Mouse (Mus musculus) hindbrain, embryonic 14.5 days (tissue): ENCODE measurements around the gene Bend5. TPM values are rescaled to one million over a fixed set of nuclear protein-coding genes. Genes with fewer than 3 reads are reported as not detected.

ENCODE experiments used
- ATAC-seq: fragments of 200-750 bp; cut with Nextera tagmentation; 2 replicates; pipeline ENCODE4 v1.8.0; 2017; ENCODE audit warnings: moderate number of reproducible peaks, mild to moderate bottlenecking, moderate TSS enrichment, moderate library complexity; ENCODE audit not compliant: low FRiP score
- DNase-seq: peaks from one replicate; pipeline ENCODE4 v3.0.0-alpha.2; 2015; ENCODE audit warnings: low spot score
- H3K27ac ChIP-seq: fragments of 300-500 bp; sonication (generic); 2 replicates; pipeline ENCODE4 v1.5.1; 2014; ENCODE audit warnings: mild to moderate bottlenecking, moderate library complexity
- H3K27me3 ChIP-seq: fragments of 300-500 bp; sonication (generic); 2 replicates; pipeline ENCODE4 v1.6.1; 2014; ENCODE audit warnings: mild to moderate bottlenecking, low read length, mixed read lengths; ENCODE audit not compliant: control insufficient read depth, insufficient read depth
- H3K36me3 ChIP-seq: fragments of 300-500 bp; sonication (generic); replicated peaks from 2 replicates; pipeline ENCODE4 v1.6.1; 2014; ENCODE audit not compliant: control insufficient read depth, insufficient read depth
- H3K4me1 ChIP-seq: fragments of 300-500 bp; sonication (generic); replicated peaks from 2 replicates; pipeline ENCODE4 v1.6.1; 2014; ENCODE audit warnings: antibody characterized with exemption, low read length, mixed read lengths; ENCODE audit not compliant: control insufficient read depth, insufficient read depth
- H3K4me2 ChIP-seq: fragments of 300-500 bp; sonication (generic); replicated peaks from 2 replicates; pipeline ENCODE4 v1.6.1; 2014; ENCODE audit warnings: mild to moderate bottlenecking, moderate library complexity
- H3K4me3 ChIP-seq: fragments of 300-500 bp; sonication (generic); replicated peaks from 2 replicates; pipeline ENCODE4 v1.5.1; 2014; ENCODE audit warnings: mild to moderate bottlenecking, low read length
- H3K9ac ChIP-seq: fragments of 300-500 bp; sonication (generic); 2 replicates; pipeline ENCODE4 v1.6.1; 2014
- H3K9me3 ChIP-seq: fragments of 300-500 bp; sonication (generic); 2 replicates; pipeline ENCODE4 v1.6.1; 2016; ENCODE audit warnings: low read length; ENCODE audit not compliant: control insufficient read depth
- WGBS: fragments of 180-500 bp; shearing (Covaris S2); extraction: QIAGEN DNeasy Blood & Tissue Kit; methylation state at CpG from one replicate; pipeline ENCODE4 v1.1.7; 2014; 5-methylcytosine and 5-hydroxymethylcytosine counted together
- polyA plus RNA-seq: library from polyadenylated mRNA; unstranded; fragments of >200 nt; fragmentation: Nextera tagmentation; extraction: Ambion mirVana; gene quantifications from 2 replicates; pipeline ENCODE4 v1.2.1, GENCODE M21; 2014

Gene Bend5
- polyA plus RNA-seq, 1 experiment from 2014 or later, result 68.0 TPM

- no peaks in the 10 kb centered on the region for H3K36me3 ChIP-seq
- H3K4me2 ChIP-seq, result no peak overlapping the region
- no peaks in the 10 kb centered on the region for H3K27me3 ChIP-seq
- H3K4me1 ChIP-seq, result no peaks in the 10 kb centered on the region
- no peak overlapping the region for H3K9ac ChIP-seq
- H3K4me3 ChIP-seq, result no peak overlapping the region
- H3K27ac ChIP-seq, result 0 out of 2 replicates have a peak overlapping the region, but pooled peaks have one; percentile 14
- WGBS, result 50% methylated on average over 5 of the region's 5 CpGs
- ATAC-seq (peak; percentile 35; the same call in 1 of the 2 replicates), DNase-seq (peak; percentile 35)
- no peaks in the 10 kb centered on the region for H3K9me3 ChIP-seq
Measured at GRCm38 (mm10) chr4:111493750-111494404, 79.1 kb downstream of the Bend5 start.

GRCm38 (mm10) chr4:111495949-111496348 lies 81.1 kb downstream of the Bend5 start:
- Histone ChIP-seq H3K27ac (no peak overlapping the region), H3K36me3 (no peaks in the 10 kb centered on the region), H3K4me3 (no peak overlapping the region), H3K9ac (no peak overlapping the region), H3K4me2 (no peak overlapping the region), H3K4me1 (no peaks in the 10 kb centered on the region), H3K9me3 (no peaks in the 10 kb centered on the region), H3K27me3 (no peaks in the 10 kb centered on the region)
- ATAC-seq (peak; percentile 32; the same call in 1 of the 2 replicates), DNase-seq (peak; percentile 73)
- WGBS, result 14% methylated on average over 2 of the region's 2 CpGs

- H3K4me3 ChIP-seq, result no peak overlapping the region
- DNase-seq (no peak), ATAC-seq (no peak)
- no peak overlapping the region for H3K9ac ChIP-seq
- no peak overlapping the region for H3K4me2 ChIP-seq
- H3K27me3 ChIP-seq, result no peaks in the 10 kb centered on the region
- 75% methylated on average over 3 of the region's 3 CpGs for WGBS
- H3K27ac ChIP-seq, result no peak overlapping the region
- H3K36me3 ChIP-seq, result no peaks in the 10 kb centered on the region
- H3K9me3 ChIP-seq, result no peaks in the 10 kb centered on the region
- no peaks in the 10 kb centered on the region for H3K4me1 ChIP-seq
Measured at GRCm38 (mm10) chr4:111498751-111499150, 83.9 kb downstream of the Bend5 start.

- Histone ChIP-seq H3K4me2 (no peak overlapping the region), H3K9me3 (no peaks in the 10 kb centered on the region), H3K27me3 (no peaks in the 10 kb centered on the region), H3K9ac (no peak overlapping the region), H3K4me3 (no peak overlapping the region), H3K36me3 (no peaks in the 10 kb centered on the region), H3K4me1 (no peaks in the 10 kb centered on the region), H3K27ac (no peak overlapping the region)
- no peak for DNase-seq
- no peak for ATAC-seq
- 100% methylated on average over 1 of the region's 1 CpGs for WGBS
Measured at GRCm38 (mm10) chr4:111501441-111501840, 86.6 kb downstream of the Bend5 start.

GRCm38 (mm10) chr4:111502965-111503727 lies 88.3 kb downstream of the Bend5 start:
- no peaks in the 10 kb centered on the region for H3K36me3 ChIP-seq
- H3K27ac ChIP-seq, result no peak overlapping the region
- no peak for DNase-seq
- no peak overlapping the region for H3K4me2 ChIP-seq
- ATAC-seq, result no peak
- no peak overlapping the region for H3K4me3 ChIP-seq
- WGBS, result 76% methylated on average over 5 of the region's 5 CpGs
- H3K9ac ChIP-seq, result no peak overlapping the region
- H3K9me3 ChIP-seq, result no peaks in the 10 kb centered on the region
- H3K4me1 ChIP-seq, result no peaks in the 10 kb centered on the region
- no peaks in the 10 kb centered on the region for H3K27me3 ChIP-seq

- no peak for ATAC-seq
- no peaks in the 10 kb centered on the region for H3K4me1 ChIP-seq
- no peak overlapping the region for H3K27ac ChIP-seq
- 91% methylated on average over 2 of the region's 2 CpGs for WGBS
- H3K9ac ChIP-seq, result no peak overlapping the region
- H3K4me3 ChIP-seq, result no peak overlapping the region
- H3K36me3 ChIP-seq, result no peaks in the 10 kb centered on the region
- DNase-seq, result no peak
- no peaks in the 10 kb centered on the region for H3K9me3 ChIP-seq
- H3K4me2 ChIP-seq, result no peak overlapping the region
- no peaks in the 10 kb centered on the region for H3K27me3 ChIP-seq
Measured at GRCm38 (mm10) chr4:111504952-111505351, 90.1 kb downstream of the Bend5 start.
